Mouse (Mus musculus) left cerebral cortex, postnatal 25 days (tissue): ENCODE measurements around the gene Gps2. TPM values are rescaled to one million over a fixed set of nuclear protein-coding genes. Genes with fewer than 3 reads are reported as not detected.

Experiments
- DNase-seq, 2 experiments: peaks; one replicate each; pipeline ENCODE4 v3.0.0; 2022; ENCODE audit warnings: low spot score in 2 of 2, mixed read lengths in 1 of 2
- intact Hi-C: fragments of 180-260 bp; cut with DNase I; formaldehyde crosslinking; loops from one replicate; pipeline ENCODE4 v1.15.1; 2025
- total RNA-seq, 2 experiments: library from RNA; stranded (reverse); gene quantifications; 2 replicates each; pipeline ENCODE4 v1.2.3; 2021

The Gps2 gene
- total RNA-seq, 2 experiments from 2014 or later: 26.9 to 33.2 TPM

GRCm38 (mm10) chr11:69883527-69884151 is 30.0 kb upstream of the Gps2 start:
- intact Hi-C loops: no loop called here
- no peak for DNase-seq

DNA sequence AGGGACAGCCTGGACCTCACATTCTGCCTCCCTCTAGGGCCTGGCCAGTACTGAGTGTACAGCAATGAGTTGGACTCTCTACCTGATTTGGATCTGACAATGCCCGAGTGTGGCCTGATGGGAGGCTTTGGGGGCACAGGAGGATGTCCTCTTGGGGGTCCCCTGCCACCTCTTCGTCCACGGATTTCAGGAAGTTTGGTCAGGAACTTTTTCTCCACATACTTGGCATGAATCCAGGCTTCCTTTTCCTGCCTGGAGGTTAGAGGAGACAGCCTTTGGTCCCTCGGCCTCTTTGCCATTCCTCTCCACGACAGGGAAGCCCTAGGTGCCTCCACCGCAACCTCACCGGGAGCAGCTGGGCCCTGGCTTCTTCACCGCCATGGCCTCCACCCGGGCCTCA is 29.4 kb upstream of the Gps2 start:
- intact Hi-C loops: no loop called here
- DNase-seq: no peak

- intact Hi-C loops: no loop called here
- no peak for DNase-seq
Measured at GRCm38 (mm10) chr11:69884663-69885062, 29.0 kb upstream of the Gps2 start.

GRCm38 (mm10) chr11:69886907-69887635 is 26.6 kb upstream of the Gps2 start:
- intact Hi-C loops: no loop called here
- no peak for DNase-seq

- intact Hi-C loops: no loop called here
- peak in 1 of 2 experiments; percentile 47 for DNase-seq
Measured at GRCm38 (mm10) chr11:69891482-69891881, 22.2 kb upstream of the Gps2 start.

- DNase-seq: no peak
- intact Hi-C loops: no loop called here
Measured at GRCm38 (mm10) chr11:69894671-69895070, 19.0 kb upstream of the Gps2 start.

DNA sequence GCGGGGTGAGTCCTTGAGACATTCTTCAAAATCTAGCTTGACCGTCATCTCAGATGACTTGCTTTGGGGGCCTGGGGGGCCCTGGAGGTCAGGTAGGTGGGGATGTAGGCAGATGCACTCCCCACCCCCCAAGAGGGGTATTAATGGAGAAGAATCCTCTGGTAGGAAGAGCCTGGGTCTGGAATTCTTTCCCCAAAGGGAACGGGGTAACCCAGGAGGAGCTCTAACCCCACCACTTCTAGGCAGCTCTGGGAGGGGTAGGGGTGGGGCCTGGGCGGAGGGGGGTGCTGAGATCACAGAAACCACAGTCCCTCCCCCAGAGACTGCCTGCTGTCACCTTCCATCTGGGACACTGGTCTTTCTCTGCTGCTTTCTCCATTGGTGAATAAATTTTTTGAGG is 18.4 kb upstream of the Gps2 start, which contains the start of gene Acap1:
Acap1 (minus strand) TSS at position 249 of the 400 bp plus-strand sequence.
- intact Hi-C loops: no loop called here
- no peak for DNase-seq

- intact Hi-C loops: no loop called here
- no peak for DNase-seq
Measured at GRCm38 (mm10) chr11:69899870-69900269, 13.8 kb upstream of the Gps2 start.

DNA sequence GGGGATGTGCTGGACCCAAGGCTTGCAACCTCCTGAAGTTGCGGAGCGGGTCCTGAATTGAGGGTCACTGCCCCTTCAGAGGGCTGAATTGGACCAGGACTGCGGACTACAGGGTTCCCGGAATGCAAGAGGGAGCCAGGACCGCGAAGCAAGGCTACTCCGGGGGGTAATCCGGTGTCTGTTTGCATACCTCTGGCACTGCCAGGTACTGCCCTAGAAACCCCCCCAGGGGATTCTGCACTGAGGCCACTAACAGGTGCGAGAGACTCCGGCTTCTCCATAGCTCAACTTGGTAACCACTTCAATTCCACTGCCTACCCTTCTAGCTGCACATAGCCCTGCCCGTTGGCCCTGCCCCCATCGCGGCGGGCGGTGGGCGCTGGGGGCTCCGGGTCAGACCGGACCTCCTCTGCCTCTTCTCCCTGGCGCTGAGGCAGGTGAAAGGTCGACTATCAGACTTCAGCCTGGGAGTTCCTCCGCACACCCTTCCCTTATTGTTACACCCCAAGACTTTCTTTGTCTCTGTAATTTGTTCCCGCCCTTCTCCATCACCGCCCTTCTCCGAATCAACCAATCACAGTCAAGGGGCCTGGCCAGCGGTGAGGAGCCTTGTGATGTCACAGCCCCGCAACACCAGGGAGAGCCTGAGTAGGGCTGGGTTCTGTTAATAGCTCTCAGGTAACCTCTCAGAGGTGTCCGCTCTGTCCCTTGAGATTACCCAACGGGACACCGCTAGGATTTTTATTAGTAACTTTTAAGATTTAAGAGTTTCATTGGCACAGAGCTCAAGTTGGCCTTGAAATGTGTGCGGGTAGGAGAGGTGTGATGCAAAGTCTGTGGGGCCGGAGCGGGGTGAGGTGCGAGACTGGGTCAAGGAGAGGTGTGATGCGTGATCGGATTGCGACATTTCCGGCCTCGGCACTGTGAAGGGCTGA is 12.9 kb upstream of the Gps2 start, which contains the start of the genes 2810408A11Rik and Neurl4:
2810408A11Rik (minus strand) TSS at position 517 of the 935 bp plus-strand sequence.
Neurl4 (plus strand) TSS at position 602 of the 935 bp plus-strand sequence.
- DNase-seq: peak; percentile 83 to 95
- intact Hi-C loops: loop anchor here (1.0 kb wide), 1 partner anchor 21 kb away; the partner anchor contains the start of gene Eif5a

- DNase-seq: peak; percentile 97 to 99
Measured at GRCm38 (mm10) chr11:69901406-69901846, 12.3 kb upstream of the Gps2 start.

DNA sequence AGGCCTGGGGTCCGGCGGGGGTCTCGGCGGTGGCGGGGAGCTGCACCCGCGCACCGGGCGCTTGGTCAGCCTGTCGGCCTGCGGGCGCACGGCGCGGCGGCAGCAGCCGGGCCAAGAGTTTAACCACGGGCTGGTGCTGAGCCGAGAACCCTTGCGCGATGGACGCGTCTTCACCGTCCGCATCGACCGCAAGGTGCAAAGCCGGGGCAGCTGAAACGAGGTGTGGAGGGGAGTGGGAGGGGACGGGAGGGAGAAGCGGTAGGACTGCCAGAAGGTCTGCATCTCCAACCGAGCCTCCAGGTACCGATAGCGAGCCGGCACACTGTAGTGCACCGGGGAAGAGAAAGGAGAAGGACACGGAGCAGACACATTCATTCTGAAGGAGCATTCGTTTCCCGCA is 11.7 kb upstream of the Gps2 start:
- intact Hi-C loops: loop anchor here (1.0 kb wide), 1 partner anchor 19 kb away; the partner anchor contains the start of gene Eif5a
- peak in 1 of 2 experiments; percentile 27 for DNase-seq

More at GRCm38 (mm10) chr11:69901406-69901846, 12.3 kb upstream of the Gps2 start:
- intact Hi-C loops: loop anchor here (1.0 kb wide), 1 partner anchor 20 kb away; the partner anchor contains the start of gene Eif5a

DNA sequence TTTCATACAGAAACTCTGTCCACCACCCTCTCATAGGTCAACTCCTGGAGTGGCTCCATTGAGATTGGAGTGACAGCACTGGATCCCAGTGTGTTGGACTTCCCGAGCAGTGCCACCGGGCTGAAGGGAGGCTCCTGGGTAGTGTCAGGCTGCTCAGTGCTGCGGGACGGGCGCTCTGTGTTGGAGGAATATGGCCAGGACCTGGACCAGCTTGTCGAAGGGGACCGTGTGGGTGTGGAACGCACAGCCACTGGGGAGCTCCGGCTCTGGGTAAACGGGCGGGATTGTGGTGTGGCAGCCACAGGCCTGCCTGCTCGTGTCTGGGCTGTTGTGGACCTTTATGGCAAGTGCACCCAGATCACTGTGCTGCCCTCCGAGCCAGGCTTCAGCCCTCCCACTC is 10.7 kb upstream of the Gps2 start:
- intact Hi-C loops: no loop called here
- DNase-seq: no peak

GRCm38 (mm10) chr11:69904311-69904710 is 9.4 kb upstream of the Gps2 start:
- intact Hi-C loops: no loop called here
- DNase-seq: no peak

DNA sequence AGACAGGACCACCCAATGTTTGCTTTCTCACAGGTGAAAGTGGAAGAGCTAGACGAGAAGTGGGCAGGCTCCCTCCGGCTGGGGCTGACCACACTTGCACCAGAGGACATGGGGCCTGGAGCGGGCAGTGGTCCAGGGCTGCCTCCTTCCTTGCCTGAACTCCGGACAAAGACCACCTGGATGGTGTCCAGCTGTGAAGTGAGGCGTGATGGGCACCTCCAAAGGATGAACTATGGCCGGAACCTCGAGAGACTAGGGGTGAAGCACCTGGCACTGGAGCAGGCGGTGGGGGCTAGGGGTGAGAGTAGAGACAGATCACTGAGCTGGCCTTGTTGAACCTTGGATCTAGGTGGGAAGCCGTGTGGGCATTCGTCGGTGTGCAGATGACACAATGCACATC is 5.0 kb upstream of the Gps2 start:
- intact Hi-C loops: no loop called here
- DNase-seq: no peak

- intact Hi-C loops: no loop called here
- no peak for DNase-seq
Measured at GRCm38 (mm10) chr11:69909174-69909573, 4.5 kb upstream of the Gps2 start.

GRCm38 (mm10) chr11:69910177-69910576 is 3.5 kb upstream of the Gps2 start:
- intact Hi-C loops: no loop called here
- DNase-seq: no peak

DNA sequence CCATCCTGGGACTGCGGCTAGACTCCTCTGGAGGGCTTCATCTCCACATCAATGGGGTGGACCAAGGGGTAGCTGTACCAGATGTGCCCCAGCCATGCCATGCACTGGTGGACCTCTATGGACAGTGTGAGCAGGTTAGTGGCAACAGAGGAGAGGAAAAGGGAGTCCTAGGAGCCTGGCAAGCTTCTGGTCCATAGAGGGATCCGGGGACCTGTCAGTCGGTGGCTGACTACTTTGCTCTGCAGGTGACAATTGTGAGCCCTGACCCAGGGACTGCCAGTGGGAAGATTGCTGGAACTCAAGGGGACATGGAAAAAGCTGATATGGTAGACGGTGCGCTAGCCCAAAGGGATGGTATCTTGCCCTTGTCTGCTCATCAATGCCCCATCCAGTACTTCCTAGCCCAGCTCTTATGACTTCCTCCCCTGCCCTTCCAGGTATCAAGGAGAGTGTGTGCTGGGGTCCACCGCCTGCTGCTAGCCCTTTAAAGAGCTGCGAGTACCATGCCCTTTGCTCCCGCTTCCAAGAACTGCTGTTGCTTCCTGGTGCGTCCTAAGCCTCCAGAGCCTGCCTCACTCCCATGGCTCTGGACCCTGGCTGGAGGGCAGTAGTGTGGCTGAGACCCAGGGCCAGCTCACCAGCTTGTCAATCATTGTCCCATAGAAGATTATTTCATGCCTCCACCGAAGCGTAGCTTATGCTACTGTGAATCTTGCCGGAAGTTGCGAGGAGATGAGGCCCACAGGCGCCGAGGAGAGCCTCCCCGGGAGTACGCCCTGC is 2.7 kb upstream of the Gps2 start:
- intact Hi-C loops: no loop called here
- no peak for DNase-seq

- no peak for DNase-seq
- intact Hi-C loops: no loop called here
Measured at GRCm38 (mm10) chr11:69911701-69912100, 2.0 kb upstream of the Gps2 start.
